Mouse (Mus musculus): ENCODE results near the gene Ccdc191. TPM values are rescaled to one million over a fixed set of nuclear protein-coding genes. Genes with fewer than 3 reads are reported as not detected.

Ccdc191 gene
- polyA plus RNA-seq, 1 experiment from 2014 or later, result 12.3 TPM

- WGBS, result 82% methylated on average over 3 of the region's 3 CpGs
Measured at GRCm38 (mm10) chr16:43935367-43935766, 45.8 kb downstream of the Ccdc191 start.

GRCm38 (mm10) chr16:43935892-43936291, 46.3 kb downstream of the Ccdc191 start:
- Histone ChIP-seq H3K4me3 (no peak overlapping the region), H3K27ac (no peak overlapping the region), H3K27me3 (ENCODE audit: insufficient read depth, poor library complexity, severe bottlenecking) (no peaks in the 10 kb centered on the region), H3K36me3 (0 out of 2 replicates have a peak, but pooled peaks cover 3% of the 10 kb centered on the region), H3K9me3 (no peaks in the 10 kb centered on the region), H3K4me1 (no peaks in the 10 kb centered on the region)
- WGBS, result 79% methylated on average over 3 of the region's 3 CpGs
- no peak for DNase-seq (ENCODE audit: low spot score)

More at GRCm38 (mm10) chr16:43935367-43935766, 45.8 kb downstream of the Ccdc191 start:
- H3K27ac ChIP-seq, result no peak overlapping the region
- no peaks in the 10 kb centered on the region for H3K27me3 ChIP-seq (ENCODE audit: insufficient read depth, poor library complexity, severe bottlenecking)
- DNase-seq (ENCODE audit: low spot score), result no peak
- H3K4me1 ChIP-seq, result no peaks in the 10 kb centered on the region
- no peak overlapping the region for H3K4me3 ChIP-seq
- 0 out of 2 replicates have a peak, but pooled peaks cover 3% of the 10 kb centered on the region for H3K36me3 ChIP-seq
- no peaks in the 10 kb centered on the region for H3K9me3 ChIP-seq

- Histone ChIP-seq H3K4me1 (no peaks in the 10 kb centered on the region), H3K27me3 (ENCODE audit: insufficient read depth, poor library complexity, severe bottlenecking) (no peaks in the 10 kb centered on the region), H3K27ac (no peak overlapping the region), H3K36me3 (0 out of 2 replicates have a peak, but pooled peaks cover 3% of the 10 kb centered on the region), H3K4me3 (no peak overlapping the region), H3K9me3 (no peaks in the 10 kb centered on the region)
- 89% methylated on average over 4 of the region's 4 CpGs for WGBS
- DNase-seq (ENCODE audit: low spot score), result no peak
Measured at GRCm38 (mm10) chr16:43940846-43941245, 51.2 kb downstream of the Ccdc191 start.

- H3K9me3 ChIP-seq, result no peaks in the 10 kb centered on the region
- no peaks in the 10 kb centered on the region for H3K36me3 ChIP-seq
- no peak for DNase-seq (ENCODE audit: low spot score)
- 85% methylated on average over 3 of the region's 3 CpGs for WGBS
- H3K4me1 ChIP-seq, result no peaks in the 10 kb centered on the region
- no peaks in the 10 kb centered on the region for H3K27me3 ChIP-seq (ENCODE audit: insufficient read depth, poor library complexity, severe bottlenecking)
- no peak overlapping the region for H3K27ac ChIP-seq
- no peak overlapping the region for H3K4me3 ChIP-seq
Measured at GRCm38 (mm10) chr16:43945351-43945750, 55.8 kb downstream of the Ccdc191 start.

GRCm38 (mm10) chr16:43945869-43946268, 56.3 kb downstream of the Ccdc191 start:
- no peak for DNase-seq (ENCODE audit: low spot score)
- H3K9me3 ChIP-seq, result no peaks in the 10 kb centered on the region
- H3K4me3 ChIP-seq, result no peak overlapping the region
- no peaks in the 10 kb centered on the region for H3K36me3 ChIP-seq
- no peak overlapping the region for H3K27ac ChIP-seq
- 80% methylated on average over 3 of the region's 3 CpGs for WGBS
- no peaks in the 10 kb centered on the region for H3K27me3 ChIP-seq (ENCODE audit: insufficient read depth, poor library complexity, severe bottlenecking)
- no peaks in the 10 kb centered on the region for H3K4me1 ChIP-seq

GRCm38 (mm10) chr16:43951591-43951990, 62.0 kb downstream of the Ccdc191 start:
- no peak overlapping the region for H3K27ac ChIP-seq
- WGBS, result 60% methylated on average over 4 of the region's 4 CpGs
- DNase-seq (ENCODE audit: low spot score), result no peak
- H3K27me3 ChIP-seq (ENCODE audit: insufficient read depth, poor library complexity, severe bottlenecking), result no peaks in the 10 kb centered on the region
- H3K9me3 ChIP-seq, result no peaks in the 10 kb centered on the region
- H3K4me1 ChIP-seq, result no peaks in the 10 kb centered on the region
- H3K36me3 ChIP-seq, result no peaks in the 10 kb centered on the region
- no peak overlapping the region for H3K4me3 ChIP-seq

GRCm38 (mm10) chr16:43954913-43955312, 65.3 kb downstream of the Ccdc191 start:
- no peaks in the 10 kb centered on the region for H3K27me3 ChIP-seq (ENCODE audit: insufficient read depth, poor library complexity, severe bottlenecking)
- peaks cover 3% of the 10 kb centered on the region; the same call in 1 of the 2 replicates for H3K36me3 ChIP-seq
- H3K27ac ChIP-seq, result no peak overlapping the region
- H3K4me3 ChIP-seq, result no peak overlapping the region
- no peak for DNase-seq (ENCODE audit: low spot score)
- no peaks in the 10 kb centered on the region for H3K4me1 ChIP-seq
- 63% methylated on average over 6 of the region's 6 CpGs for WGBS
- H3K9me3 ChIP-seq, result no peaks in the 10 kb centered on the region

- no peak for DNase-seq (ENCODE audit: low spot score)
- H3K27me3 ChIP-seq (ENCODE audit: insufficient read depth, poor library complexity, severe bottlenecking), result no peaks in the 10 kb centered on the region
- 85% methylated on average over 4 of the region's 4 CpGs for WGBS
Measured at GRCm38 (mm10) chr16:43958038-43958437, 68.4 kb downstream of the Ccdc191 start.

GRCm38 (mm10) chr16:43963291-43963690, 73.7 kb downstream of the Ccdc191 start:
- WGBS, result 88% methylated on average over 9 of the region's 9 CpGs
- DNase-seq (ENCODE audit: low spot score), result no peak
- no peak overlapping the region for H3K27ac ChIP-seq
- no peaks in the 10 kb centered on the region for H3K9me3 ChIP-seq
- H3K27me3 ChIP-seq (ENCODE audit: insufficient read depth, poor library complexity, severe bottlenecking), result no peaks in the 10 kb centered on the region
- 0 out of 2 replicates have a peak, but pooled peaks cover 4% of the 10 kb centered on the region for H3K36me3 ChIP-seq
- H3K4me3 ChIP-seq, result no peak overlapping the region
- H3K4me1 ChIP-seq, result 0 out of 2 replicates have a peak, but pooled peaks cover 3% of the 10 kb centered on the region

More at GRCm38 (mm10) chr16:43958038-43958437, 68.4 kb downstream of the Ccdc191 start:
- Histone ChIP-seq H3K9me3 (no peaks in the 10 kb centered on the region), H3K4me1 (no peaks in the 10 kb centered on the region), H3K27ac (no peak overlapping the region), H3K36me3 (peaks cover 6% of the 10 kb centered on the region; the same call in 1 of the 2 replicates), H3K4me3 (no peak overlapping the region)

GRCm38 (mm10) chr16:43963780-43964179, 74.2 kb downstream of the Ccdc191 start:
- no peak for DNase-seq (ENCODE audit: low spot score)
- Histone ChIP-seq H3K27ac (no peak overlapping the region), H3K4me1 (0 out of 2 replicates have a peak, but pooled peaks cover 3% of the 10 kb centered on the region), H3K9me3 (no peaks in the 10 kb centered on the region), H3K27me3 (ENCODE audit: insufficient read depth, poor library complexity, severe bottlenecking) (no peaks in the 10 kb centered on the region), H3K36me3 (peaks cover 7% of the 10 kb centered on the region; the same call in 1 of the 2 replicates), H3K4me3 (no peak overlapping the region)
- WGBS, result 83% methylated on average over 3 of the region's 3 CpGs

GRCm38 (mm10) chr16:43965781-43966389, 76.3 kb downstream of the Ccdc191 start:
- H3K4me3 ChIP-seq, result no peak overlapping the region
- WGBS, result 88% methylated on average over 13 of the region's 13 CpGs
- no peak for DNase-seq (ENCODE audit: low spot score)

GRCm38 (mm10) chr16:43970426-43970825, 80.8 kb downstream of the Ccdc191 start:
- no peaks in the 10 kb centered on the region for H3K4me1 ChIP-seq
- WGBS, result 89% methylated on average over 3 of the region's 3 CpGs
- no peaks in the 10 kb centered on the region for H3K27me3 ChIP-seq (ENCODE audit: insufficient read depth, poor library complexity, severe bottlenecking)
- peaks cover 3% of the 10 kb centered on the region; the same call in 1 of the 2 replicates for H3K36me3 ChIP-seq
- H3K9me3 ChIP-seq, result no peaks in the 10 kb centered on the region
- no peak for DNase-seq (ENCODE audit: low spot score)
- H3K4me3 ChIP-seq, result no peak overlapping the region
- no peak overlapping the region for H3K27ac ChIP-seq

More at GRCm38 (mm10) chr16:43965781-43966389, 76.3 kb downstream of the Ccdc191 start:
- Histone ChIP-seq H3K27me3 (ENCODE audit: insufficient read depth, poor library complexity, severe bottlenecking) (no peaks in the 10 kb centered on the region), H3K36me3 (peaks cover 3% of the 10 kb centered on the region; the same call in 1 of the 2 replicates), H3K9me3 (no peaks in the 10 kb centered on the region), H3K4me1 (0 out of 2 replicates have a peak, but pooled peaks cover 3% of the 10 kb centered on the region), H3K27ac (no peak overlapping the region)

- peaks cover 3% of the 10 kb centered on the region; the same call in 1 of the 2 replicates for H3K36me3 ChIP-seq
- no peaks in the 10 kb centered on the region for H3K9me3 ChIP-seq
- H3K4me3 ChIP-seq, result no peak overlapping the region
- 0 out of 2 replicates have a peak, but pooled peaks cover under 1% of the 10 kb centered on the region for H3K27me3 ChIP-seq (ENCODE audit: insufficient read depth, poor library complexity, severe bottlenecking)
- no peak for DNase-seq (ENCODE audit: low spot score)
- 88% methylated on average over 11 of the region's 11 CpGs for WGBS
- no peak overlapping the region for H3K27ac ChIP-seq
- H3K4me1 ChIP-seq, result no peaks in the 10 kb centered on the region
Measured at GRCm38 (mm10) chr16:43971189-43971588, 81.6 kb downstream of the Ccdc191 start.
